Mouse (Mus musculus) adrenal gland, adult 18-20 months (tissue): ENCODE measurements around the gene Herc3. TPM values are rescaled to one million over a fixed set of nuclear protein-coding genes. Genes with fewer than 3 reads are reported as not detected.
"Not testable (repeated sequence)": the region's sequence is repeated elsewhere in the genome, so short reads cannot be mapped to it uniquely, and the experiment has no call there.

Experiments
- DNase-seq, 2 experiments: peaks; one replicate each; pipeline ENCODE4 v3.0.0; 2021 to 2022; ENCODE audit warnings: low spot score in 2 of 2
- total RNA-seq, 2 experiments: library from RNA; stranded (reverse); gene quantifications; 1 replicate in 1 of 2; 2 replicates in 1 of 2; pipeline ENCODE4 v1.2.3; 2021

The Herc3 gene
- total RNA-seq, 2 experiments from 2014 or later: 18.2 to 26.8 TPM

- DNase-seq: no peak
These were observed 25.2 kb downstream of the Herc3 start for GRCm38 (mm10) chr6:58856494-58856893.

DNA sequence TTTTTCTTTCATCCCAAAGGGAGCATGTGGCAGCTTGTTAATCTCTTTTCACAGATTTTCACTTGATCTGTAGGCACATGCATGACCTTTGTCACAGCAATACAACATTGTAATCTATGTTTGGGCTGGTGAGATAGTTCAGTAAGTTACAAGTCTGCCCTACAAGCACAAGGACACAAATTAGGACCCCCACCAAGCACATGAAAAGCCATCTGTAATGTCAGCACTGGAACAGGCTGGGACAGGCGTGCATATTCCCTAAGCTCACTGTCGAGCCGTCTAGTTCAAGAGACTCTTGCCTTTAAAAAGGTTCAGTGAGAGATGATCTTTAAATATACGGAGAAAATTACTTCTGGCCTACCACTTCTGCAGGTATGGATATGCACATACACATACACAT lies 28.3 kb downstream of the Herc3 start:
- no peak for DNase-seq

GRCm38 (mm10) chr6:58862446-58862993 lies 31.3 kb downstream of the Herc3 start:
- DNase-seq: no peak

GRCm38 (mm10) chr6:58863631-58864235 lies 32.5 kb downstream of the Herc3 start:
- DNase-seq: no peak

DNA sequence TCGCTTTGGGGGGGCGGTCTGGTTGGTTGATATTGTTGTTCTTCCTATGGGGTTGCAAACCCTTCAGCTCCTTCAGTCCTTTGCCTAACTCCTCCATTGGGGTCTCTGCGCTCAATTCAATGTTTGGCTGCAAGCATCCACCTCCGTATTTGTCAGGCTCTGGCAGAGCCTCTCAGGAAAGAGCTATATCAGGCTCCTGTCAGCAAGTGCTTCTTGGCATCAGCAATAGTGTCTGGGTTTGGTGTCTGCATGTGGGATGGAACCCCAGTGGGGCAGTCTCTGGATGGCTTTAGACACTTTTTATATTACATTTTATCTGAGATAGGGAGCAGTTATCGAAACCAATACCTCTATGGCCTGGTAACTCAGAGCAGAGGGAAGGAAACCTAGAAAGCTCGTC lies 36.6 kb downstream of the Herc3 start:
- not testable (repeated sequence) for DNase-seq

- DNase-seq: peak; percentile 14 to 21
These were observed 48.3 kb downstream of the Herc3 start for GRCm38 (mm10) chr6:58879572-58879971.

- no peak for DNase-seq
These were observed 48.7 kb downstream of the Herc3 start for GRCm38 (mm10) chr6:58879987-58880386.

DNA sequence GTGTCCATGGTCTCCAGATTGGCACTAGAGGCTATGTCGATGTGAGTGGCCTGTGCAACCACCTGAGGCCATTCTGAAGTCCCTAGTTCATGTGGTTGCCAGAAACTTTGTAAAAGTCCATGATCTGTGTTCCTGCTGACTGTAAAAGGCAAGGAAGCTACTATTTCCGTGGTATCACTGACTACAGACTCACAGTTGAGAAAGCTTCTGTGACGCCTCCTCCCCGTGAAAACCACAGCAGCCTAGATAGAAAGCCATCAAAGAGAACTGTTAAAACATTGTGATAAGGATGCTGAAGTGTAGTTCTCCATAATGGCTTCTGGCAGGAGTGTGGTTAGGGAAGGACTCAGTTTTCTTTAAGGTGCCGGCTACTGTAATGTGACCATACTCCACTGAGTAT lies 49.6 kb downstream of the Herc3 start:
- no peak for DNase-seq

DNA sequence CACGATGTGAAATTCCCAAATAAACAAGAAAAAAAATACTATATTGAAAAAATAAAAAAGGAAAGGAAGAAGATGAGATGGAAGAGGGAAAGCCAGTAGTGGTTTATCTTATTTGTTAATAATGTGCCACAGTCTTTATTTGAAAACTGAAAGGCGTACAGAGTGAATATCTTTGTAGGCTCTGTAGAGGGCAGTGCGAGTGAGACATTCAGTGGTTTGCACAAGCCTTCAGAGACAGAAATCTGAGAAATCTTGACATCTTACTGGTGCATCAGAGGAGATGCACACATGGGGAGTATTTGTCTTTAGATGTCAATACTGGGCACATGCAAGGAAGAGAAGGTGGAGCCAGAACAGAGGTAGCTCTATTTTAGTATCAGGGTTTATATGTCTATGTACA lies 50.1 kb downstream of the Herc3 start:
- no peak for DNase-seq

DNA sequence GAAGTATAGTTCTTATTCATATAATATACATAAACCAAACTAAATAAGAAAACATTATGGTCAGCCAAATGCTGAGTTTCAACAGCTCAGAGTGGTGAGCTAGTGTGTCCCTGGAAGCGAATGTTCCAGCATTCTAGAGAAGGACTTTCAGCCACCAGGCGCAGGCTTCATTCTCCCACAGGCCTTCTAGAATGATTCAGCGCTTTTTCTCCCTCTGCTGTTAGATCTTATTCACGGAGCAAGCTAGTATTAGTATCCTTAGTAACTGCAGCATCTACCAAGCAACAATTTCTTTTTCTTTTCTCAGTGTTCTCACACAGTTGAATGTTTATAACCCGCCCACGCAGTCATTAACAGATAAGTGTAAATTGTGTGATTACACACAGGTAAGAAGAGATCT lies 51.0 kb downstream of the Herc3 start:
- no peak for DNase-seq

DNA sequence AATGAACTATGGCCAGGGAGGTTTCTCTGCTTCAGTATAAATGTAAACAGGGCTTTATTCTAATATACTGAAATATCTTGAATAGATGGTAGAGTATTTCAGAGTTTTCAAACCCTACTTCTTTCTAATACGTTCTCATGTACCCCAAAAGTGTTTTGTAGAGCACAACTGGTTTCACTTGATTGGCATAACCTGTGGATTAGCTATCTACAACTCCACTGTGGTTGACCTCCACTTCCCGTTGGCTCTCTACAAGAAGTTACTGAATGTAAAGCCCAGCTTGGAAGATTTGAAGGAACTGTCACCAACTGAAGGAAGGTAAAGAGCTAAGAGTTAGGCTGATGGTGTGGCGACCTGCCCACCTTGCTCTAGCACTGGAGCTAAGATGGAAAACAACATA lies 58.7 kb downstream of the Herc3 start:
- DNase-seq: no peak

DNA sequence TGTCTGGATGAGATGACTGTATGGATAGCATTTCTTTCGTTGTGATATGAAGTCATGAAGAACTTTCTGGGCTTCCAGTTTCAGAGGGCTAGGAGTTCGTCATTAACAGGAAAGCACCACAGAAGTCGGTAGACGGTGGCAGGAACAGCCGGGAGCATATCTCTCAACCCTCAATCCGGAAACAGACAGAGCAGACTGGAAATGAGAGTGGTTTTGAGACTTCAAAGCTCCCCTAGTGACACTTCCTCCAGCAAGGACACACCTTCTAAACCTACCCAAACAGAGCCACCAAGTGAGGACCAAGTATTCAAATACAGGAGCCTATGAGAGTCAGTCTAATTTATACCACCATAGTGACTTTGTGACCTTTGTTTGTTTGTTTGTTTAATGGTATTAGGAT lies 62.0 kb downstream of the Herc3 start:
- no peak for DNase-seq

DNA sequence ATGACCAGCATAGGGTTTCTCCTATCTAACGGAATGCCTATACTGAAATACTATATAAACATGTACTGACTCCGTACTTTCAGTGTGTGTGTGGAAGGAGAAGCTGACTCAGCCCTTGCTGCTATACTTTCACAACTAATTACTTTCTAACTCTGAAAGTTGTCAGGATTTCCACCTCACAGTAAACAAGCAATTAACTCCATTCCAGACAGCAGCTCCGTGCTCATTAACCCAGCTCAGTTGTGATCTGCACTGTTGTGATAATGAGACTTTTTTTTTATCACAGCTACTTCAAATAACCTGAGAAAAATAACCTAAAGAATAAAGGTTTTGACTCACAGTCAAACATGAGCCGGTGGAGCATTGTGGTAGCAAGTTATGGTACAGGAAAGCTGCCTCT lies 63.7 kb downstream of the Herc3 start:
- DNase-seq: no peak

GRCm38 (mm10) chr6:58896648-58897047 lies 65.4 kb downstream of the Herc3 start:
- no peak for DNase-seq

GRCm38 (mm10) chr6:58899076-58899475 lies 67.8 kb downstream of the Herc3 start:
- DNase-seq: no peak

- DNase-seq: no peak
These were observed 69.3 kb downstream of the Herc3 start for GRCm38 (mm10) chr6:58900536-58900935.

GRCm38 (mm10) chr6:58903171-58903570 lies 71.9 kb downstream of the Herc3 start:
- no peak for DNase-seq

DNA sequence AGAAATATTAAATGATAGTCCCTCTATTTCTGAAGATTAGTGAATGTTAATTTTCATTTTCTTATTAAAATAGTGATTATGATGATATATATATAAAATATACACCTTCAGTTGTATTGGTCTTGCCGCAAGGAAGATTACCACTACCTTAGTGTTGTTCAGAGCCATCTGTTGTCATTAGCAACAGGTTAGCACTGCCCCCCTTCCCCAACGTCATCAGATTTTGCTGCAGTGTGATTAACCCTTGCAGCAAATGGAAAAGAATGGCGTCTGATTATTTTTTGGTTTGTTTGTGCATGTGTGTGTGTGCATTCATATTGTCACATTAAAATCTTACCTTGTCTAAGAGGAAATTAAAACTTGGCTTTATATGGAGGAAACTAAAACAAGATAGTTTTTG lies 73.3 kb downstream of the Herc3 start:
- no peak for DNase-seq

- peak; percentile 14 to 25 for DNase-seq
These were observed 75.6 kb downstream of the Herc3 start, which contains the start of gene Nap1l5 for GRCm38 (mm10) chr6:58906852-58907261. Gene Nap1l5 (minus strand): TSS chr6:58907076.

- no peak for DNase-seq
These were observed 76.1 kb downstream of the Herc3 start for GRCm38 (mm10) chr6:58907336-58907735.

DNA sequence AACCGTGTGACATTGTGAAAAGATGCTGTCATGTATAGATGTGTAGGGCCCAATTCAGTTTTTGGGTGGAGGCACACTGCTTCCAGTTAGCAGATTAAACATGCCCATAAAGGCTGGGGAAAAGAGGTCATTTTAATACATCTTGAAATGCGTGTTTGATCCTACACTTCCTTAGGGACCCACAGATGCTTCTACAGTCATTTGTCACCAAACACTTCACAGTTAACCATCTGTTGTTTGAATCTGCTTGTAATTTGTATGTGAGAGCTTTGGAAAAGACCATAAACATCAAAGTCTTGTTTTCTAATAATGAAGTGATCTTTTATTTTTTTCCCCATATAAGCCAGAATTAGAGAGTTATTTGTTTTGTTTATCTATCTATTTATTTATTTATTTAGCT lies 76.5 kb downstream of the Herc3 start:
- DNase-seq: no peak

DNA sequence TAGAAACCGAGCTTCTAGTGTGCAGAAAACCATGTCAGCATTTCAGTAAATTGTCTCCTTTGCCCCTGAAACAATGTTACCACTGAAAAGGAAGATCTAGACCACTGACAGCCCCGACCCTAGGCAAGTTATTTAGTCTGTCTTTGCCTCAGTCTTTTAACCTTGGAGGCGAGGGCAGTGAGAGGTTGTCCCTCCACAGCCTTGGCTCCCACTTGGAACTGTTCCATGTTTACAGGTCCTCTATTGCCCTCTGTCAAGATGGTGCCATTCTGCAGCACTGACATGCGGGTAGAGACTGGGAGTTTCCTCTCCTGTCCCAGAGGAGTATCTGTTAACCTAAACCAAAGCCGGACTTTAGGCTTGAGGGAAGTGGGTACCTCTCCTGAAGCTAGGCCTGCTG lies 81.6 kb downstream of the Herc3 start:
- no peak for DNase-seq

DNA sequence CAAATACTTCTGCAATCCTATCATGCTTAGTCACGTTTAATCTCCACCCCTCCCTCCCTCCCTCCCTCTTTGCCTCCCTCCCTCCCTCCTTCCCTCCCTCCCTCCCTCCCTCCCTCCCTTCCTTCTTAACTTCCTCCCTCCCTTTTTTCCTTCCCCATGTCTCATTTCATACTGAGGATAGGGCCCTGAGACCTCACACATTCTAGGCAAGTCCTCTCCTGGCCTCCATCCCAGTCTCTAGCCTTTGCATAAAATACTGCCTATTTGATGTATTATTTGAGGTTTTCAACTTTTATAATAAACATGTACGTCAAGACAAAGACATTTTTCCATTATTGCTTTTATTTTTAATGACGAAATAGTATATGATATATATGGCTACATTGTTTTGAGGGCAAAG lies 82.3 kb downstream of the Herc3 start:
- DNase-seq: no peak
